Mouse (Mus musculus) kidney, adult 18-20 months (tissue): ENCODE results near the gene D730048I06Rik.
"Not testable (repeated sequence)": the region's sequence is repeated elsewhere in the genome, so short reads cannot be mapped to it uniquely, and the experiment has no call there.

Experiments
- DNase-seq: peaks from one replicate; pipeline ENCODE4 v3.0.0; 2021

The D730048I06Rik gene

DNA sequence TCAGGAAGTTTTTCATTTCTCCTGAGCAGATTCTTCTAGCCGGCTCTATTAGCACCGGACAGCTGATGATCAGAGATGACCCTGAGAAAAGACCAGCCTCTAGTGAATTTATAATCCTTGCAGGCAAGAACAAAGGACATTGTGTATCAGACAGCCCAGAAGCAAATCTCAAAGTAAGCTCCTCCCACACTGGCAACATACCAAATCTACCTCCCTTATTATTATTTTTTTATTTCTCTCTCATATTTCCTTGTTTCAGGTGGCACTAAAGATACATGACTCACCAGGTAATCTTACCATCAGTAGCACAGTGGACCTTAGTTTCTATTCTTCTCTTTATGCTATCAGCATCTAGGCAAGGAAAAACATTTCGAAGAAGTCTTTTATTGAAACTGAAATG lies at the start of gene D730048I06Rik, which contains the start of gene Gm27235:
Gene D730048I06Rik, minus strand, starts transcription at position 112 of the 400 bp plus-strand sequence.
Gene Gm27235, minus strand, starts transcription at position 101 of the 400 bp plus-strand sequence.
- DNase-seq: no peak

DNA sequence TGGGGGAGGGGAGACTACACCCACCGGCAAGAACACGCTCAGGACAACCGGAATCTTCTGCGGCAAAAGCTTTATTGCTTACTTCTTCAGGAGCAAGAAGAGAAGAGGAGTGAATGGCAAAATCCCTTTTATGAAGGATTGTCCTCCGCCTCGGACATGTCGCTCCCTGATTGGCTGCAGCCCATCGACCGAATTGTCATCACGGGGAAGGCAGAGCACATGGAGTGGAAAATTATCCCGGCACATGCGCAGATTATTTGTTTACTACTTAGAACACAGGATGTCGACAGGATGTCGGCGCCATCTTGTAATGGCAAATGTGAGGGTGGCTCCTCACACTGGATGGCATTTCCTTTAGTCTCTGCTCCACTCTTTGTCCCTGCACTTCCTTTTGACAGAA lies 28.0 kb upstream of the D730048I06Rik start:
- DNase-seq: not testable (repeated sequence)

DNA sequence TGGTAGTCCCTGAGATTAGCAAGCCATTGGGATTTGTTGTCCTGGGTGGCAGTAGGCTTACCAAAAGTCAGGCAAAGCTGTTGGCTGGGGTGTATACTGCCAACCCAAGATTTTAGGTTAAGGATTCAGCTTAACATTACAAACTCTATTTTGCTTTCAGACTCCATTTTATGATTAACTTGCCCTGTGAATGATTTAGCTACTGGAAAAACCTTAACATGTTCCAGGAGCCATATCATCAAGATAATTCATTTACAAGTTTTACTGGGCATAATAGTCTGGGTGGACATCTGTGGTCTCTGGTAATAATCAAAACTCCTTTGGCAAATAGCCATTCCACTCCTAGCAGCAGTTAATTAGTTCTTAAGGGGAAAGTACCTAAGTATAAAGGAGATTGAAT lies 8.2 kb upstream of the D730048I06Rik start:
- no peak for DNase-seq

GRCm38 (mm10) chr9:35778009-35778408 lies 11.9 kb downstream of the D730048I06Rik start, which contains the start of gene Gm17727:
Gm17727 (minus strand) TSS chr9:35778109.
- no peak for DNase-seq

DNA sequence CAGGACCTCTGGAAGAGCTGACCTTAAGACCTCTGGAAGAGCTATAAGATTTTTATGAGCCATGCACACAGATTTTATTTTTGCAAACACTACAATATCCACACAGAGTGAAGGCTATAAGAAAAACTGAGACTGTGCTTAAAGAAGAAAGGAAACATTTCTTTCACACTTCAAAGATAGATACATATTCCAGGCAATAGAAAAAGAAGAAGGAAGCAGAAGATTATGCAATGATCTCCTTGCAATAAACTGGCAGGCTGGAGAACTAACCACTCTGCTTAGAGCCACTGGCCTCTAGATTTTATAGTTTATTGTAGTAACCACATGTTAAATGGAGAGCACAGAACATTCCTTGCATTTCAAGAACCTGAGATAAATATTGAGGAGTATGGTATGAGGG lies 33.1 kb downstream of the D730048I06Rik start:
- DNase-seq: no peak

GRCm38 (mm10) chr9:35740749-35741148 lies 49.2 kb downstream of the D730048I06Rik start, which contains the start of gene Gm17677:
Gm17677 (plus strand) TSS chr9:35741049.
- no peak for DNase-seq
